Mouse (Mus musculus) midbrain, postnatal 0 days (tissue): ENCODE results near the gene Elobl. TPM values are rescaled to one million over a fixed set of nuclear protein-coding genes. Genes with fewer than 3 reads are reported as not detected.
A peak's percentile ranks its signal among the peaks of the same experiment; 100 is the strongest.

Source experiments
- ATAC-seq: fragments of 200-750 bp; cut with Nextera tagmentation; 2 replicates; pipeline ENCODE4 v1.8.0; 2017; ENCODE audit warnings: moderate number of reproducible peaks, mild to moderate bottlenecking, moderate TSS enrichment, moderate library complexity; ENCODE audit not compliant: low FRiP score
- DNase-seq: peaks from one replicate; pipeline ENCODE4 v3.0.0-alpha.2; 2015; ENCODE audit warnings: low spot score
- H3K27ac ChIP-seq: fragments of 300-500 bp; sonication (generic); 2 replicates; pipeline ENCODE4 v1.5.1; 2014; ENCODE audit warnings: low read depth, mild to moderate bottlenecking, low read length, mixed read lengths
- H3K27me3 ChIP-seq: fragments of 300-500 bp; sonication (generic); 2 replicates; pipeline ENCODE4 v1.6.1; 2014; ENCODE audit warnings: low read length, control low read depth, mixed read lengths; ENCODE audit not compliant: insufficient read depth
- H3K36me3 ChIP-seq: fragments of 300-500 bp; sonication (generic); 2 replicates; pipeline ENCODE4 v1.6.1; 2014; ENCODE audit warnings: low read length, control low read depth, mixed read lengths; ENCODE audit not compliant: insufficient read depth
- H3K4me1 ChIP-seq: fragments of 300-500 bp; sonication (generic); 2 replicates; pipeline ENCODE4 v1.6.1; 2014; ENCODE audit warnings: mild to moderate bottlenecking, control low read depth, antibody characterized with exemption, low read length, mixed read lengths; ENCODE audit not compliant: insufficient read depth
- H3K4me2 ChIP-seq: fragments of 300-500 bp; sonication (generic); 2 replicates; pipeline ENCODE4 v1.6.1; 2014; ENCODE audit warnings: low read depth, mild to moderate bottlenecking, low read length, mixed read lengths; ENCODE audit not compliant: poor library complexity, severe bottlenecking
- H3K4me3 ChIP-seq: fragments of 300-500 bp; sonication (generic); 2 replicates; pipeline ENCODE4 v1.5.1; 2014; ENCODE audit warnings: low read depth, mild to moderate bottlenecking, low read length, moderate library complexity
- H3K9ac ChIP-seq: fragments of 300-500 bp; sonication (generic); replicated peaks from 2 replicates; pipeline ENCODE4 v1.6.1; 2014; ENCODE audit warnings: mild to moderate bottlenecking, low read length, moderate library complexity, mixed read lengths; ENCODE audit not compliant: poor library complexity, severe bottlenecking
- H3K9me3 ChIP-seq: fragments of 300-500 bp; sonication (generic); 2 replicates; pipeline ENCODE4 v1.6.1; 2016; ENCODE audit warnings: low read length, control low read depth
- CTCF ChIP-seq: IDR thresholded peaks from 2 replicates; pipeline ENCODE4 v1.5.1; 2016; ENCODE audit warnings: antibody characterized with exemption, mild to moderate bottlenecking
- WGBS: fragments of 180-500 bp; shearing (Covaris S2); extraction: QIAGEN DNeasy Blood & Tissue Kit; methylation state at CpG from one replicate; pipeline ENCODE4 v1.1.7; 2014; 5-methylcytosine and 5-hydroxymethylcytosine counted together
- polyA plus RNA-seq: library from polyadenylated mRNA; unstranded; fragments of >200 nt; fragmentation: Nextera tagmentation; extraction: Ambion mirVana; gene quantifications from 2 replicates; pipeline ENCODE4 v1.2.1, GENCODE M21; 2015
- total RNA-seq: library from RNA; depleted of rRNA; stranded (reverse); fragments of >200 nt; gene quantifications from 2 replicates; pipeline ENCODE4 v1.2.3, GENCODE M21; 2014; rRNA removed

Gene Elobl
- total and polyA plus RNA-seq, 2 experiments from 2014 or later: 0.44 TPM; not detected in 1

DNA sequence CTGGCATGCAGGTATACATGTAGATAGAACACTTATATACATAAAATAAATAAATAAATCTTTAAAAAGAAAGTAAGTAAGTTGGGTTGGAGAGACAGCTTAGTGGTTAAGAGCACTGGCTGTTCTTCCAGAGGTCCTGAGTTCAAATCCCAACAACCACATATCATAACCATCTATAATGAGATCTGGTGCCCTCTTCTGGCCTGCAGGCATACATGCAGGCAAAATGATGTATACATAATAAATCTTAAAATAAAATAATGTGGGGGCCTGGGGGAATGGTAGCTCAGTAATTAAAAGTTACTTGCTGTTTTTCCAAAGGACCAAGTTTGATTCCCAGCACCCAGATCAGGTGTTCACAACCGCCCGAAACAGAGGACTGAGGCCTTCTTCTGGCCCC is 28.0 kb downstream of the Elobl start:
- H3K4me1 ChIP-seq: no peaks in the 10 kb centered on the region
- H3K4me3 ChIP-seq: no peak overlapping the region
- WGBS: 98% methylated on average over 2 of the region's 2 CpGs
- H3K4me2 ChIP-seq: no peak overlapping the region
- ATAC-seq (no peak), DNase-seq (no peak)
- H3K9me3 ChIP-seq: no peaks in the 10 kb centered on the region
- H3K9ac ChIP-seq: no peak overlapping the region
- no peak overlapping the region for H3K27ac ChIP-seq
- TF ChIP-seq CTCF: 0 out of 2 replicates have a peak, but pooled peaks have one; percentile 14
- H3K36me3 ChIP-seq: peaks cover 33% of the 10 kb centered on the region
- H3K27me3 ChIP-seq: no peaks in the 10 kb centered on the region

GRCm38 (mm10) chr11:88937886-88938285 is 28.8 kb downstream of the Elobl start:
- no peaks in the 10 kb centered on the region for H3K9me3 ChIP-seq
- no peak overlapping the region for H3K27ac ChIP-seq
- H3K4me3 ChIP-seq: no peak overlapping the region
- no peak overlapping the region for H3K4me2 ChIP-seq
- H3K36me3 ChIP-seq: peaks cover 41% of the 10 kb centered on the region
- ATAC-seq (no peak), DNase-seq (no peak)
- WGBS: 98% methylated on average over 2 of the region's 2 CpGs
- H3K9ac ChIP-seq: no peak overlapping the region
- TF ChIP-seq CTCF: no peak
- H3K4me1 ChIP-seq: no peaks in the 10 kb centered on the region
- no peaks in the 10 kb centered on the region for H3K27me3 ChIP-seq

DNA sequence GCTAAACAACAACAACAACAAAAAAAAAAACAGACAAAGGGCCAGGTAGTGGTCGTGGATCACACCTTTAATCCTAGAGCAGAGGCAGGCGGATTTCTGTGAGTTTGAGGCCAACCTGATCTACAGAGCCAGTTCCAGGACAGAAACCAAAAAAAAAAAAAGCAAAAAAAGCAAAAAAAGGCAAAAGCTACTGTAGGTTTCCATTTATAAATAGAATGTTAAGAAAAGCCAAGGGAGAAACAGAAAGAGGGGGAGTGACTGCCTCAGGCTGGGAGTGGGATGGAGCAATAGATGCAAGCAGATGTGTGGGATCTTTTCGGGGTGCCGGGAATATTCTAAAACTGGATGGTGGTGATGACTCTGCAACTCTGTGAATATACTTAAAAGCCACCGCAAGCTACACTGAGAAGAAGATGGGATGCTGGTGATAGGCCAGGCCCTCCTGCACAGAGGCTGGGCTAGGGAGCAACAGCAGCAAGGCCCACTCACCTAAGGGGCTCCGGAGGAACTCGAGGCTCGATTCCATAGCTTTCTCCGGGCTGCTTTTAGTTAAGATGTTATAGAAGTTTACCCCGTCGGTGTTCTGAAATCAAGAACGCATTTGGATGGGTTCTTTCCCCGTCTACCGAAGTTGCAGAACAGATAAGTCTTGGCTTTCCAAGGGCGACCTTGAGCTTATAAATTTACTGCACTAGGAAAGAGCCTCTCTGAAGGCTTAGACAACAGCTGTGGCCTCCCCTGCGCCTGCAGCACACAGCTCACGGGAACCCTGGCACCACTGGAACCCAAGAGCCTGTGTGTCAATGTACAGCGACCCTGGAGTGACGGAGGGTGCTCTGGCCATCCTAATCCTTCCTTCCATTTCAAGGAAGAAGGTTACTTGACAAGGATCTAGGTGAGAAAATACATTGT is 32.4 kb downstream of the Elobl start:
- no peak for ATAC-seq
- Histone ChIP-seq H3K4me2 (no peak overlapping the region), H3K27ac (no peak overlapping the region), H3K36me3 (peaks cover 38% of the 10 kb centered on the region), H3K4me3 (no peak overlapping the region), H3K9ac (no peak overlapping the region), H3K9me3 (no peaks in the 10 kb centered on the region), H3K4me1 (no peaks in the 10 kb centered on the region), H3K27me3 (no peaks in the 10 kb centered on the region)
- no peak for TF ChIP-seq CTCF
- DNase-seq: no peak
- WGBS: 93% methylated on average over 19 of the region's 19 CpGs

DNA sequence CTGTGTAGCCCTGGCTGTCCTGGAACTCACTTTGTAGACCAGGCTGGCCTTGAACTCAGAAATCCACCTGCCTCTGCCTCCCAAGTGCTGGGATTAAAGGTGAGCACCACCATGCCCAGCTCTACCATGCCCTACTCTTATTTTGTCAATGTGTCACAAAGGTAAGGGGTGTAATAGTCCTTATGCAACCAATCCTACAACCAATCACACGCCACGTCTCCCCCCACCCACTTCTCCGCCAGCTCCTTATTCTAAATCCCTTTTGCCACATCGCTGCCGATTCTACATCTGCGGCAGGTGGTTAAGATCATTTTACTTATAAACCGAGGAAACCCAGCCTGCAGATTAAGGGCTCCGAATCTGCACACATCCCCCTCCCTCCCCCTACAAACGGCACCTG is 33.7 kb downstream of the Elobl start:
- Histone ChIP-seq H3K4me1 (no peaks in the 10 kb centered on the region), H3K9ac (no peak overlapping the region), H3K27ac (no peak overlapping the region), H3K36me3 (peaks cover 47% of the 10 kb centered on the region), H3K4me2 (no peak overlapping the region), H3K27me3 (no peaks in the 10 kb centered on the region), H3K9me3 (no peaks in the 10 kb centered on the region), H3K4me3 (no peak overlapping the region)
- no peak for DNase-seq
- WGBS: 91% methylated on average over 9 of the region's 9 CpGs
- TF ChIP-seq CTCF: no peak
- ATAC-seq: no peak

- DNase-seq (no peak), ATAC-seq (no peak)
- Histone ChIP-seq H3K9me3 (no peaks in the 10 kb centered on the region), H3K4me2 (no peak overlapping the region), H3K4me3 (no peak overlapping the region), H3K27me3 (no peaks in the 10 kb centered on the region), H3K27ac (no peak overlapping the region), H3K36me3 (peaks cover 47% of the 10 kb centered on the region), H3K4me1 (no peaks in the 10 kb centered on the region), H3K9ac (no peak overlapping the region)
- no peak for TF ChIP-seq CTCF
- WGBS: 82% methylated on average over 14 of the region's 14 CpGs
Observed at GRCm38 (mm10) chr11:88931692-88932530, 34.8 kb downstream of the Elobl start.

DNA sequence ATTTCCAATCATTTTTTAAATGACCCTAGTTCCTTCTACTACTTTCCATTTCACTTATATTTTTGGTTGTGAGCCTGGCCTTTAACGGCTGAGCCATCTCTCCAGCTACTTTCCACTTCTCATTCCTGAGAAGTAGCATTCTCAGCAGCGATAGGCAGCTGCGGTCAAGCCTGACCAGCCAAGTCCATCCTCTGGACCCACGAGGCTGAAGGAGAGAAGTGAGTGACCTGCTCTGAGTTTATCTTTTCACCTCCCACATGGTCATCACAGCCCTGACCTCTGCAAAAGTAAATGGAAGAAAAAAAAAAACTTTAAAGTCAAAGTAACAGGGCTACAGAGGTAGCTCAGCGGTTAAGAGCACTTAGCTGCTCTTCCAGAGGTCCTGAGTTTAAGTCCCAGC is 40.2 kb downstream of the Elobl start:
- WGBS: 93% methylated on average over 5 of the region's 5 CpGs
- ATAC-seq: no peak
- no peak overlapping the region for H3K4me2 ChIP-seq

More for the DNA sequence above, 40.2 kb downstream of the Elobl start:
- TF ChIP-seq CTCF: no peak
- no peak overlapping the region for H3K9ac ChIP-seq
- DNase-seq: no peak
- no peaks in the 10 kb centered on the region for H3K9me3 ChIP-seq
- H3K4me3 ChIP-seq: no peak overlapping the region
- no peaks in the 10 kb centered on the region for H3K4me1 ChIP-seq
- H3K27ac ChIP-seq: no peak overlapping the region
- H3K36me3 ChIP-seq: peaks cover 32% of the 10 kb centered on the region
- no peaks in the 10 kb centered on the region for H3K27me3 ChIP-seq

Other genes starting within 250 kb of the Elobl start
- gene Msi2, start 248.4 kb downstream of the Elobl start, total RNA-seq: 133 and 142 TPM in 2 replicates
- 21.6 and 26.9 TPM in 2 replicates for gene Msi2, start 248.4 kb downstream of the Elobl start, polyA plus RNA-seq
- 48.2 and 56.6 TPM in 2 replicates for gene Akap1, start 102.3 kb downstream of the Elobl start, total RNA-seq
- 24.4 and 24.7 TPM in 2 replicates for gene Akap1, start 102.3 kb downstream of the Elobl start, polyA plus RNA-seq
- 32.4 and 37.1 TPM in 2 replicates for gene Scpep1, start 11.5 kb downstream of the Elobl start, total RNA-seq
- gene Scpep1, start 11.5 kb downstream of the Elobl start, polyA plus RNA-seq: 27.2 and 29.2 TPM in 2 replicates
- gene Coil, start 3.3 kb upstream of the Elobl start, total RNA-seq: 35.1 and 44.2 TPM in 2 replicates
- gene Coil, start 3.3 kb upstream of the Elobl start, polyA plus RNA-seq: 26.9 and 28.8 TPM in 2 replicates
- 2.0 and 2.9 TPM in 2 replicates for gene Trim25, start 32.4 kb upstream of the Elobl start, total RNA-seq
- gene Trim25, start 32.4 kb upstream of the Elobl start, polyA plus RNA-seq: 4.3 and 4.5 TPM in 2 replicates
- gene Dgke, start 99.9 kb upstream of the Elobl start, total RNA-seq: 35.4 and 44.2 TPM in 2 replicates
- gene Dgke, start 99.9 kb upstream of the Elobl start, polyA plus RNA-seq: 16.0 TPM in 2 replicates
- not detected in 2 replicates for gene Gm525, start 106.9 kb upstream of the Elobl start, total RNA-seq
- 0.60 TPM in 1 of 2 replicates, not detected in the other for gene Gm525, start 106.9 kb upstream of the Elobl start, polyA plus RNA-seq